Mouse (Mus musculus): ENCODE measurements around the gene Ccnt2.

GRCm38 (mm10) chr1:127735356-127735755 lies 38.6 kb upstream of the Ccnt2 start:
- TF ChIP-seq CTCF (IDR thresholded peaks at IDR 0.05; ENCODE audit: low read depth) (no peak), EP300 (IDR thresholded peaks at IDR 0.05; ENCODE audit: low read depth) (no peak)

Data from liver, postnatal 0 days (tissue).